Mouse (Mus musculus) CH12.LX (cell line): ENCODE measurements around the gene Ezr. TPM values are rescaled to one million over a fixed set of nuclear protein-coding genes. Genes with fewer than 3 reads are reported as not detected.

Experiments used
- DNase-seq: peaks from one replicate; pipeline ENCODE4 v3.0.0-alpha.2; 2013; ENCODE audit errors: extremely low read depth
- H3K27ac ChIP-seq: 2 replicates; pipeline ENCODE4 v1.5.1; 2012; ENCODE audit warnings: low read depth, mild to moderate bottlenecking, control low read depth, moderate library complexity; ENCODE audit not compliant: insufficient read depth
- H3K27me3 ChIP-seq: replicated peaks from 2 replicates; pipeline ENCODE3; 2012; ENCODE audit warnings: inconsistent platforms
- H3K36me3 ChIP-seq, 2 experiments: replicated peaks in 1 of 2; 2 replicates each; pipeline versions ENCODE3 to v1.6.1; 2012; ENCODE audit warnings: inconsistent platforms in 1 of 2, low read length in 1 of 2, mild to moderate bottlenecking in 1 of 2, mixed read lengths in 1 of 2, moderate library complexity in 1 of 2; ENCODE audit not compliant: control insufficient read depth in 1 of 2, insufficient read depth in 1 of 2
- H3K4me1 ChIP-seq, 2 experiments: 2 replicates each; pipeline ENCODE4 v1.6.1; 2012; ENCODE audit warnings: inconsistent platforms in 1 of 2, moderate library complexity in 1 of 2; ENCODE audit not compliant: insufficient read depth in 2 of 2, control insufficient read depth in 1 of 2
- H3K4me2 ChIP-seq: 2 replicates; pipeline ENCODE4 v1.6.1; 2012; ENCODE audit warnings: low read depth, mild to moderate bottlenecking, control low read depth; ENCODE audit not compliant: poor library complexity, insufficient read depth, severe bottlenecking
- H3K4me3 ChIP-seq, 3 experiments: fragments of 150-350 bp in 1 of 3; sonication (generic) in 1 of 3; replicated peaks in 1 of 3; 2 replicates each; pipeline versions ENCODE3 to v1.5.1; 2011 to 2012; ENCODE audit warnings: low read depth in 2 of 3, low read length in 2 of 3, mild to moderate bottlenecking in 2 of 3, moderate library complexity in 2 of 3, control low read depth in 1 of 3, improper control_type of control experiment in 1 of 3, inconsistent platforms in 1 of 3, mixed read lengths in 1 of 3; ENCODE audit not compliant: poor library complexity in 1 of 3
- H3K79me2 ChIP-seq: replicated peaks from 2 replicates; pipeline ENCODE4 v1.6.1; 2012; ENCODE audit warnings: mild to moderate bottlenecking, moderate library complexity; ENCODE audit not compliant: control insufficient read depth, poor library complexity, insufficient read depth, severe bottlenecking; ENCODE audit errors: extremely low read depth
- H3K9ac ChIP-seq: 2 replicates; pipeline ENCODE4 v1.6.1; 2012; ENCODE audit warnings: low read depth, mild to moderate bottlenecking, control low read depth, moderate library complexity; ENCODE audit not compliant: insufficient read depth
- H3K9me3 ChIP-seq: replicated peaks from 2 replicates; pipeline ENCODE3; 2012; ENCODE audit warnings: low read length, inconsistent platforms, mixed read lengths
- BHLHE40 ChIP-seq: IDR thresholded peaks from 2 replicates; pipeline ENCODE4 v1.6.1; 2011; ENCODE audit warnings: mild to moderate bottlenecking, low read depth, low read length, improper control_type of control experiment
- JUN ChIP-seq: IDR thresholded peaks from 2 replicates; pipeline ENCODE4 v1.6.1; 2011; ENCODE audit warnings: low read depth, mild to moderate bottlenecking, low read length, improper control_type of control experiment, moderate library complexity; ENCODE audit not compliant: insufficient read depth
- JUND ChIP-seq: conservative IDR thresholded peaks from 2 replicates; pipeline ENCODE4 v1.6.1; 2011; ENCODE audit warnings: low read depth, low read length, improper control_type of control experiment
- MAFK ChIP-seq: IDR thresholded peaks from 2 replicates; pipeline ENCODE4 v1.6.1; 2011; ENCODE audit warnings: low read length, improper control_type of control experiment; ENCODE audit not compliant: insufficient replicate concordance
- MEF2A ChIP-seq: IDR thresholded peaks from 2 replicates; pipeline ENCODE4 v1.6.1; 2014; ENCODE audit warnings: low read depth, mild to moderate bottlenecking, inconsistent platforms, low read length, improper control_type of control experiment, borderline replicate concordance
- MXI1 ChIP-seq: IDR thresholded peaks from 2 replicates; pipeline ENCODE4 v1.6.1; 2011; ENCODE audit warnings: mild to moderate bottlenecking, low read depth, low read length, improper control_type of control experiment
- PAX5 ChIP-seq: IDR thresholded peaks from 2 replicates; pipeline ENCODE4 v1.6.1; 2012; ENCODE audit warnings: low read length, inconsistent platforms, mixed read lengths
- SIN3A ChIP-seq: IDR thresholded peaks from 2 replicates; pipeline ENCODE4 v1.6.1; 2012; ENCODE audit warnings: low read length, improper control_type of control experiment, inconsistent platforms
- ZC3H11A ChIP-seq: IDR thresholded peaks from 2 replicates; pipeline ENCODE4 v1.6.1; 2012; ENCODE audit warnings: low read depth, mild to moderate bottlenecking, inconsistent platforms, low read length, improper control_type of control experiment
- ZKSCAN1 ChIP-seq: IDR thresholded peaks from 2 replicates; pipeline ENCODE4 v1.6.1; 2012; ENCODE audit warnings: low read depth, inconsistent platforms, low read length, improper control_type of control experiment, borderline replicate concordance
- ZNF384 ChIP-seq: IDR thresholded peaks from 2 replicates; pipeline ENCODE4 v1.6.1; 2012; ENCODE audit warnings: low read depth, low read length, improper control_type of control experiment, inconsistent platforms
- dilution Hi-C: fragments of 300-500 bp; cut with MboI; formaldehyde crosslinking; loops from 2 replicates; pipeline ENCODE4 v1.14.3; 2020; ENCODE audit warnings: low sequenced_read_pairs; ENCODE audit not compliant: extremely low pct_unique_long_range_greater_than_20kb, extremely low pct_ligation_motif_present
- in situ Hi-C: fragments of 300-500 bp; cut with MboI; formaldehyde crosslinking; loops from 3 replicates; pipeline ENCODE4 v1.14.3; 2019; ENCODE audit warnings: low sequenced_read_pairs, low pct_ligation_motif_present, low pct_unique_long_range_greater_than_20kb, mixed read lengths
- polyA plus RNA-seq: library from polyadenylated mRNA; unstranded; fragments of >175 nt; gene quantifications from 2 replicates; pipeline ENCODE4 v1.2.1, GENCODE M21; 2012; ENCODE audit warnings: low read depth; ENCODE audit not compliant: insufficient read length
- total RNA-seq, 2 experiments: library from RNA; depleted of rRNA; stranded (reverse); fragments of 300-350 nt in 1 of 2; fragments of >200 nt in 1 of 2; gene quantifications; 2 replicates each; pipeline ENCODE4 v1.2.3; 2012 to 2014

The Ezr gene
- total and polyA plus RNA-seq, 3 experiments: 107 to 207 (median 123) TPM

GRCm38 (mm10) chr17:6797471-6797870 is 14.9 kb upstream of the Ezr start:
- no peak overlapping the region for H3K9ac ChIP-seq

DNA sequence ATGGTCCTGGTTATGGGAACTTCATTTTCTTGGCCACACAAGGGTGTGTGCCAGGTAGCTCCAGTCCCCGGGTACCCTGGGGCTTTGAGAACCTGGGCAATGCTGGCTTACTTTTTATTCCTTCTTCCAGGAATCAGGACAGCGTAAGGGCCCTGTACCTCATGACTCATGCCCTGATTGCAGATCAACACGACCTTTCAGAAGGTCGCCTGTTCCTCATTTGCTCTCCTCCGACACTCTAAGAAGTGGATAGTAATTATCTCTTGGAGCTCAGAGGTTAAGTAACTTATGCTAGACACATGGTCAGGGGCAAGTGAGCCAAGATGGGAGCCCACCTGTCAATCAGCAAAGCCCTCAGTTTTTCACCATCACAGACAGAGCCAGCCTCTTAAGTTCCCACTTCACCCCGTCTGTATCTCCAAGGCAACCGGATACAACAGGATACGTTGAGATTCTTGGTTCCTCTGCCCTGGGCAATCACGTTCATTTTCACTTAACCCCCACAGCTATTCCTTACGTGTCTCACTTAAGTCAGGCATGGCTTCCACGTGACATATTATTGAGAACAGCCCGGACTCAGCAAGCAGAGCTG is 11.7 kb upstream of the Ezr start:
- no peaks in the 10 kb centered on the region for H3K27me3 ChIP-seq
- no peaks in the 10 kb centered on the region for H3K36me3 ChIP-seq
- no peaks in the 10 kb centered on the region for H3K79me2 ChIP-seq
- TF ChIP-seq JUND: no peak
- no peak for TF ChIP-seq MXI1
- no peak overlapping the region for H3K4me2 ChIP-seq
- peaks cover 4 to 16% of the 10 kb centered on the region in 2 experiments for H3K4me1 ChIP-seq
- H3K27ac ChIP-seq: no peak overlapping the region
- H3K4me3 ChIP-seq: no peak overlapping the region
- in situ Hi-C loops (loop anchor here (5.0 kb wide), 1 partner anchor 33 kb away; no protein-coding TSS in a partner anchor), dilution Hi-C loops (no loop called here)
- H3K9me3 ChIP-seq: no peaks in the 10 kb centered on the region
- DNase-seq: no peak
- no peak overlapping the region for H3K9ac ChIP-seq

More at GRCm38 (mm10) chr17:6797471-6797870, 14.9 kb upstream of the Ezr start:
- Histone ChIP-seq H3K4me3 (no peak overlapping the region), H3K9me3 (peaks cover 12% of the 10 kb centered on the region), H3K4me2 (no peak overlapping the region), H3K79me2 (no peaks in the 10 kb centered on the region), H3K27me3 (no peaks in the 10 kb centered on the region), H3K36me3 (no peaks in the 10 kb centered on the region), H3K27ac (no peak overlapping the region), H3K4me1 (peaks cover 4 to 16% of the 10 kb centered on the region in 2 experiments)
- DNase-seq: no peak
- dilution Hi-C loops (no loop called here), in situ Hi-C loops (no loop called here)
- TF ChIP-seq SIN3A (no peak), JUND (no peak), MAFK (no peak), MEF2A (no peak), ZC3H11A (no peak)

GRCm38 (mm10) chr17:6789581-6790118 is 7.1 kb upstream of the Ezr start:
- Histone ChIP-seq H3K27me3 (peaks cover 2% of the 10 kb centered on the region), H3K9ac (no peak overlapping the region), H3K4me3 (no peak overlapping the region), H3K36me3 (no peaks in the 10 kb centered on the region), H3K4me1 (peaks cover 2 to 10% of the 10 kb centered on the region in 2 experiments; a peak in 3 of 4 replicates), H3K27ac (no peak overlapping the region), H3K79me2 (no peaks in the 10 kb centered on the region), H3K4me2 (no peak overlapping the region), H3K9me3 (no peaks in the 10 kb centered on the region)
- no peak for DNase-seq
- in situ Hi-C loops: loop anchor here (5.0 kb wide), 1 partner anchor 38 kb away; no protein-coding TSS in a partner anchor
- dilution Hi-C loops: no loop called here
- TF ChIP-seq MXI1 (no peak), PAX5 (no peak), BHLHE40 (no peak), JUND (no peak), JUN (no peak), ZKSCAN1 (no peak), ZNF384 (no peak)
- TF ChIP-seq, all 38 proteins: peak for 0
